Mouse (Mus musculus) G1E (cell line): ENCODE measurements around the gene Sbk2. TPM values are rescaled to one million over a fixed set of nuclear protein-coding genes. Genes with fewer than 3 reads are reported as not detected.

Experiments
- ATAC-seq: 2 replicates; pipeline ENCODE4 v1.8.0; 2016; ENCODE audit warnings: mild to moderate bottlenecking; ENCODE audit not compliant: insufficient number of reproducible peaks, poor library complexity, low FRiP score, severe bottlenecking; ENCODE audit errors: extremely low read depth
- DNase-seq: peaks from one replicate; pipeline ENCODE4 v3.0.0; 2012; ENCODE audit warnings: low spot score
- H3K27me3 ChIP-seq: 2 replicates; pipeline ENCODE4 v1.6.1; 2012; ENCODE audit warnings: mild to moderate bottlenecking, low read length, inconsistent platforms; ENCODE audit not compliant: insufficient read depth
- H3K36me3 ChIP-seq: replicated peaks from 2 replicates; pipeline ENCODE3; 2012; ENCODE audit warnings: mild to moderate bottlenecking, inconsistent platforms
- H3K4me1 ChIP-seq: 2 replicates; pipeline ENCODE4 v1.6.1; 2012; ENCODE audit warnings: low read depth, low read length, inconsistent platforms, mixed read lengths; ENCODE audit not compliant: insufficient read depth
- H3K4me3 ChIP-seq: 2 replicates; pipeline ENCODE4 v1.5.1; 2012; ENCODE audit warnings: low read depth, mild to moderate bottlenecking, inconsistent platforms, low read length, moderate library complexity, mixed read lengths
- H3K9me3 ChIP-seq: replicated peaks from 2 replicates; pipeline ENCODE4 v1.6.1; 2012; ENCODE audit warnings: inconsistent platforms
- CTCF ChIP-seq: IDR thresholded peaks from 2 replicates; pipeline ENCODE4 v1.5.1; 2012; ENCODE audit warnings: low read depth, low read length, inconsistent platforms, mixed read lengths
- GATA1 ChIP-seq: IDR thresholded peaks from 2 replicates; pipeline ENCODE4 v1.6.1; 2012; ENCODE audit warnings: borderline replicate concordance, low read length, inconsistent platforms, mixed read lengths
- GATA2 ChIP-seq: IDR thresholded peaks from 2 replicates; pipeline ENCODE4 v1.6.1; 2012; ENCODE audit warnings: low read depth, low read length, inconsistent platforms, borderline replicate concordance
- POLR2AphosphoS5 ChIP-seq: IDR thresholded peaks from 2 replicates; pipeline ENCODE4 v1.6.1; 2012; ENCODE audit warnings: low read depth, low read length, inconsistent platforms; ENCODE audit not compliant: insufficient replicate concordance
- TAL1 ChIP-seq: conservative IDR thresholded peaks from 2 replicates; pipeline ENCODE4 v1.6.1; 2012; ENCODE audit warnings: low read depth, low read length, inconsistent platforms, mixed read lengths
- polyA plus RNA-seq: library from polyadenylated mRNA; stranded (reverse); fragments of >175 nt; gene quantifications from 2 replicates; pipeline ENCODE4 v1.2.3, GENCODE M21; 2012
- total RNA-seq, 2 experiments: library from RNA; stranded (forward) in 1 of 2; stranded (reverse) in 1 of 2; fragments of 200-1000 nt in 1 of 2; fragments of >200 nt in 1 of 2; fragmentation: Nextera tagmentation in 1 of 2; gene quantifications; 2 replicates each; pipeline ENCODE4 v1.2.3; 2014 to 2017

Gene Sbk2
- total and polyA plus RNA-seq, 3 experiments: 0.11 TPM; not detected in 2

GRCm38 (mm10) chr7:4934160-4934914 is 29.9 kb downstream of the Sbk2 start:
- Histone ChIP-seq H3K4me3 (no peak overlapping the region), H3K36me3 (no peaks in the 10 kb centered on the region), H3K4me1 (peaks cover 5% of the 10 kb centered on the region), H3K27me3 (peaks cover 39% of the 10 kb centered on the region), H3K9me3 (no peaks in the 10 kb centered on the region)
- ATAC-seq (no peak), DNase-seq (no peak)
- TF ChIP-seq TAL1: no peak
- TF ChIP-seq POLR2AphosphoS5: no peak
- no peak for TF ChIP-seq GATA1
- no peak for TF ChIP-seq GATA2
- no peak for TF ChIP-seq CTCF

GRCm38 (mm10) chr7:4933103-4933502 is 31.1 kb downstream of the Sbk2 start:
- Histone ChIP-seq H3K27me3 (peaks cover 47% of the 10 kb centered on the region), H3K4me3 (no peak overlapping the region), H3K9me3 (no peaks in the 10 kb centered on the region), H3K4me1 (no peaks in the 10 kb centered on the region), H3K36me3 (no peaks in the 10 kb centered on the region)
- TF ChIP-seq POLR2AphosphoS5: no peak
- no peak for TF ChIP-seq TAL1
- TF ChIP-seq GATA1: no peak
- no peak for DNase-seq
- ATAC-seq: no peak

- Histone ChIP-seq H3K9me3 (no peaks in the 10 kb centered on the region), H3K4me1 (peaks cover 6% of the 10 kb centered on the region; the same call in 1 of the 2 replicates), H3K36me3 (no peaks in the 10 kb centered on the region), H3K27me3 (peaks cover 63% of the 10 kb centered on the region), H3K4me3 (no peak overlapping the region)
- ATAC-seq (no peak), DNase-seq (no peak)
- TF ChIP-seq TAL1 (no peak), GATA2 (no peak), POLR2AphosphoS5 (no peak), CTCF (no peak), GATA1 (no peak)
These were observed 35.9 kb downstream of the Sbk2 start for GRCm38 (mm10) chr7:4928323-4928722.

- H3K27me3 ChIP-seq: peaks cover 57% of the 10 kb centered on the region
- no peak overlapping the region for H3K4me3 ChIP-seq
- H3K9me3 ChIP-seq: no peaks in the 10 kb centered on the region
- ATAC-seq: no peak
- TF ChIP-seq GATA1 (no peak), GATA2 (no peak), POLR2AphosphoS5 (no peak), CTCF (no peak), TAL1 (no peak)
- no peaks in the 10 kb centered on the region for H3K36me3 ChIP-seq
- H3K4me1 ChIP-seq: peaks cover 11% of the 10 kb centered on the region
- no peak for DNase-seq
These were observed 36.5 kb downstream of the Sbk2 start for GRCm38 (mm10) chr7:4927711-4928110.

- H3K36me3 ChIP-seq: no peaks in the 10 kb centered on the region
- H3K4me1 ChIP-seq: peaks cover 15% of the 10 kb centered on the region
- H3K9me3 ChIP-seq: no peaks in the 10 kb centered on the region
- H3K27me3 ChIP-seq: peaks cover 56% of the 10 kb centered on the region
- TF ChIP-seq GATA1 (no peak), GATA2 (no peak), TAL1 (no peak), CTCF (no peak), POLR2AphosphoS5 (no peak)
- DNase-seq (no peak), ATAC-seq (no peak)
- no peak overlapping the region for H3K4me3 ChIP-seq
These were observed 37.4 kb downstream of the Sbk2 start for GRCm38 (mm10) chr7:4926849-4927248.

- no peak for ATAC-seq
- TF ChIP-seq POLR2AphosphoS5 (no peak), CTCF (no peak), GATA2 (no peak), GATA1 (no peak), TAL1 (no peak)
These were observed 38.5 kb downstream of the Sbk2 start, which contains the start of gene Ssc5d for GRCm38 (mm10) chr7:4925441-4926381. Ssc5d (plus strand) TSS chr7:4925785.

More at GRCm38 (mm10) chr7:4925441-4926381, 38.5 kb downstream of the Sbk2 start, which contains the start of gene Ssc5d:
- Histone ChIP-seq H3K36me3 (peaks cover 10% of the 10 kb centered on the region), H3K9me3 (no peaks in the 10 kb centered on the region), H3K4me1 (peaks cover 21% of the 10 kb centered on the region), H3K4me3 (no peak within 1 kb of the TSS), H3K27me3 (peaks cover 51% of the 10 kb centered on the region)
- DNase-seq: no peak
